In genomic region chr2:3769786-3770318, GRCm38 (mm10) we compare ENCODE assay signal across 14 mouse cellular contexts.
DNase-seq lines count a peak whose midpoint lies in the region; ATAC-seq and TF ChIP-seq lines count a peak whose summit lies in the region.
"Had no signal": no experiment of that assay in that cellular context is flagged by ENCODE, and none has a peak within 500 bp of the region (broad histone marks: within the 10 kb centered on the region; RNA-seq: fewer than 3 reads in every experiment).

No protein-coding gene starts in this region.

- no peak for TF ChIP-seq EP300 in lung, postnatal 0 days (IDR thresholded peaks at IDR 0.05)

- 85% methylated on average over 9 of the region's 9 CpGs for WGBS in forebrain, embryonic 13.5 days
- WGBS in forebrain, embryonic 12.5 days = 82% methylated on average over 9 of the region's 9 CpGs
- 73% methylated on average over 9 of the region's 9 CpGs for WGBS in kidney, postnatal 0 days
- WGBS in liver, embryonic 16.5 days (ENCODE audit: insufficient replicate concordance) = 58% methylated on average over 9 of the region's 9 CpGs
- 85% methylated on average over 9 of the region's 9 CpGs for WGBS in lung, postnatal 0 days

- H3K27me3 ChIP-seq in forebrain, embryonic 13.5 days = no peaks in the 10 kb centered on the region
- no peaks in the 10 kb centered on the region for H3K27me3 ChIP-seq in forebrain, embryonic 12.5 days
- H3K27me3 ChIP-seq in kidney, postnatal 0 days (ENCODE audit: insufficient read depth, low read length) = no peaks in the 10 kb centered on the region
- no peaks in the 10 kb centered on the region for H3K27me3 ChIP-seq in liver, embryonic 16.5 days (ENCODE audit: control insufficient read depth, insufficient read depth, low read depth, low read length)
- H3K27me3 ChIP-seq in lung, postnatal 0 days (replicated peaks; ENCODE audit: insufficient read depth, low read length) = no peaks in the 10 kb centered on the region
- H3K27me3 ChIP-seq: CH12.LX; neural tube, embryonic 13.5 days had no signal

- no peaks in the 10 kb centered on the region for H3K36me3 ChIP-seq in forebrain, embryonic 13.5 days (ENCODE audit: poor library complexity, severe bottlenecking)
- H3K36me3 ChIP-seq in forebrain, embryonic 12.5 days (replicated peaks) = no peaks in the 10 kb centered on the region; the same call in 1 of the 2 replicates
- H3K36me3 ChIP-seq in kidney, postnatal 0 days (ENCODE audit: insufficient read depth, low read length) = no peaks in the 10 kb centered on the region
- H3K36me3 ChIP-seq in liver, embryonic 16.5 days (ENCODE audit: control insufficient read depth, insufficient read depth) = 0 out of 2 replicates have a peak, but pooled peaks cover 2% of the 10 kb centered on the region
- no peaks in the 10 kb centered on the region for H3K36me3 ChIP-seq in lung, postnatal 0 days (ENCODE audit: insufficient read depth, low read length)
- H3K36me3 ChIP-seq: neural tube, embryonic 13.5 days had no signal

- no peak for DNase-seq in kidney, postnatal 0 days (ENCODE audit: low spot score)
- no peak for DNase-seq in kidney, adult 9 months
- no peak for DNase-seq in lung, postnatal 0 days (ENCODE audit: low spot score)
- no peak for DNase-seq in adrenal gland, postnatal 4 days (ENCODE audit: low spot score in 2 of 2)

- H3K4me2 ChIP-seq in forebrain, embryonic 13.5 days = no peak overlapping the region
- no peak overlapping the region for H3K4me2 ChIP-seq in forebrain, embryonic 12.5 days
- no peak overlapping the region for H3K4me2 ChIP-seq in kidney, postnatal 0 days (ENCODE audit: low read length)
- no peak overlapping the region for H3K4me2 ChIP-seq in liver, embryonic 16.5 days (ENCODE audit: low read depth, low read length)
- no peak overlapping the region for H3K4me2 ChIP-seq in lung, postnatal 0 days (replicated peaks; ENCODE audit: low read depth, low read length)
- H3K4me2 ChIP-seq: heart, embryonic 12.5 days; lung, embryonic 14.5 days; neural tube, embryonic 13.5 days had no signal

- no peaks in the 10 kb centered on the region for H3K9me3 ChIP-seq in forebrain, embryonic 13.5 days (replicated peaks)
- no peaks in the 10 kb centered on the region for H3K9me3 ChIP-seq in forebrain, embryonic 12.5 days
- no peaks in the 10 kb centered on the region for H3K9me3 ChIP-seq in kidney, postnatal 0 days (replicated peaks; ENCODE audit: low read length)
- H3K9me3 ChIP-seq in liver, embryonic 16.5 days (replicated peaks; ENCODE audit: control insufficient read depth, low read length) = no peaks in the 10 kb centered on the region
- no peaks in the 10 kb centered on the region for H3K9me3 ChIP-seq in lung, postnatal 0 days (ENCODE audit: low read length)
- H3K9me3 ChIP-seq: heart, embryonic 12.5 days; neural tube, embryonic 13.5 days had no signal

- H3K9ac ChIP-seq in forebrain, embryonic 13.5 days = no peak overlapping the region
- H3K9ac ChIP-seq in forebrain, embryonic 12.5 days = no peak overlapping the region
- no peak overlapping the region for H3K9ac ChIP-seq in kidney, postnatal 0 days (ENCODE audit: low read depth, low read length)
- no peak overlapping the region for H3K9ac ChIP-seq in liver, embryonic 16.5 days (ENCODE audit: low read depth, low read length)
- no peak overlapping the region for H3K9ac ChIP-seq in lung, postnatal 0 days (replicated peaks; ENCODE audit: low read depth)
- H3K9ac ChIP-seq: heart, embryonic 12.5 days; lung, embryonic 14.5 days; neural tube, embryonic 13.5 days had no signal

- no peak for TF ChIP-seq CTCF in kidney, postnatal 0 days (IDR thresholded peaks at IDR 0.05; ENCODE audit: low read depth)
- TF ChIP-seq CTCF in lung, postnatal 0 days (IDR thresholded peaks at IDR 0.05) = no peak

- no peak overlapping the region for H3K4me3 ChIP-seq in forebrain, embryonic 13.5 days
- no peak overlapping the region for H3K4me3 ChIP-seq in forebrain, embryonic 12.5 days (replicated peaks)
- no peak overlapping the region for H3K4me3 ChIP-seq in kidney, postnatal 0 days (replicated peaks; ENCODE audit: low read depth, low read length)
- no peak overlapping the region for H3K4me3 ChIP-seq in liver, embryonic 16.5 days (ENCODE audit: low read depth, low read length)
- no peak overlapping the region for H3K4me3 ChIP-seq in lung, postnatal 0 days (ENCODE audit: low read depth, low read length)
- H3K4me3 ChIP-seq: gastrocnemius, adult 2 months; heart, embryonic 12.5 days; neural tube, embryonic 13.5 days had no signal

- no peak overlapping the region for H3K27ac ChIP-seq in forebrain, embryonic 13.5 days
- H3K27ac ChIP-seq in forebrain, embryonic 12.5 days = no peak overlapping the region
- 0 out of 2 replicates have a peak overlapping the region, but pooled peaks have one; percentile 50 for H3K27ac ChIP-seq in kidney, postnatal 0 days
- no peak overlapping the region for H3K27ac ChIP-seq in liver, embryonic 16.5 days (ENCODE audit: low read length)
- H3K27ac ChIP-seq in lung, postnatal 0 days (ENCODE audit: low read length) = no peak overlapping the region
- H3K27ac ChIP-seq: gastrocnemius, adult 2 months; neural tube, embryonic 13.5 days had no signal

- peak; percentile 30; the same call in 1 of the 2 replicates for ATAC-seq in forebrain, embryonic 13.5 days
- no peak for ATAC-seq in forebrain, embryonic 12.5 days (ENCODE audit: low FRiP score)
- ATAC-seq in kidney, postnatal 0 days (replicated peaks; ENCODE audit: low FRiP score, low read depth) = peak; percentile 21; the same call in 1 of the 2 replicates
- peak; percentile 11 to 33; a peak in 1 of 4 replicates for ATAC-seq in hematopoietic stem cell, adult 5-6 weeks (replicated peaks in 1 of 2; ENCODE audit: insufficient read depth in 1 of 2, low FRiP score in 2 of 2, low TSS enrichment in 1 of 2, low read depth in 1 of 2, poor library complexity in 2 of 2, severe bottlenecking in 2 of 2)
- ATAC-seq in liver, embryonic 16.5 days (ENCODE audit: low read depth) = 0 out of 2 replicates have a peak, but pooled peaks have one; percentile 1
- no peak for ATAC-seq in lung, postnatal 0 days
- ATAC-seq: activated CD4-positive, CD25-positive, alpha-beta regulatory T cell, adult 4 months had no signal

- H3K4me1 ChIP-seq in forebrain, embryonic 13.5 days = peaks cover 13% of the 10 kb centered on the region
- H3K4me1 ChIP-seq in forebrain, embryonic 12.5 days = peaks cover 4% of the 10 kb centered on the region
- H3K4me1 ChIP-seq in kidney, postnatal 0 days (replicated peaks; ENCODE audit: insufficient read depth, low read length) = peaks cover 13% of the 10 kb centered on the region; the same call in 1 of the 2 replicates
- peaks cover 3% of the 10 kb centered on the region for H3K4me1 ChIP-seq in liver, embryonic 16.5 days (ENCODE audit: control insufficient read depth, low read depth, low read length)
- 0 out of 2 replicates have a peak, but pooled peaks cover 2% of the 10 kb centered on the region for H3K4me1 ChIP-seq in lung, postnatal 0 days (ENCODE audit: insufficient read depth, low read depth, low read length)

Comparison
In these comparisons a context has a peak if more than half of its experiments do, and no peak if none do; other contexts are left out.
1. ATAC-seq: peak in forebrain, embryonic 13.5 days (single experiment), kidney, postnatal 0 days (single experiment), hematopoietic stem cell, adult 5-6 weeks (2 of 2) and liver, embryonic 16.5 days (single experiment); none in forebrain, embryonic 12.5 days (single experiment) and lung, postnatal 0 days (single experiment).